Mouse (Mus musculus) liver, postnatal 0 days (tissue): ENCODE data around the gene Tnnc1.

ENCODE experiments used
- CTCF ChIP-seq: sonication (generic); IDR thresholded peaks from 2 replicates; pipeline ENCODE4 v1.5.1; 2016; ENCODE audit warnings: antibody characterized with exemption, low read depth
- EP300 ChIP-seq: IDR thresholded peaks from 2 replicates; pipeline ENCODE4 v1.6.1; 2016; ENCODE audit warnings: antibody characterized with exemption, low read depth, mild to moderate bottlenecking

GRCm38 (mm10) chr14:31166827-31167226 lies 41.3 kb upstream of the Tnnc1 start:
- TF ChIP-seq CTCF: no peak
- no peak for TF ChIP-seq EP300
